Mouse (Mus musculus) bone marrow macrophage, adult 2 months (primary cell): ENCODE measurements at regions not wholly inside any gene's neighbourhood (a gene's known extent, or its start where the extent isn't known, plus 50 kb on each side); places are given as distances from the start of the nearest gene placed in this dataset.

ENCODE experiments used
- CTCF ChIP-seq: IDR thresholded peaks from 2 replicates; pipeline ENCODE4 v1.5.1; 2012; ENCODE audit warnings: low read depth, mild to moderate bottlenecking, low read length, moderate library complexity
- POLR2A ChIP-seq: IDR thresholded peaks from 2 replicates; pipeline ENCODE4 v1.6.1; 2012; ENCODE audit warnings: mild to moderate bottlenecking, low read depth, low read length, borderline replicate concordance

- TF ChIP-seq POLR2A, result no peak
- TF ChIP-seq CTCF, result no peak
Observed at GRCm38 (mm10) chr4:12775524-12776216, 603.9 kb upstream of the Fam92a start.
